Mouse (Mus musculus) CH12.LX (cell line): ENCODE data around the gene Zfp626. TPM values are rescaled to one million over a fixed set of nuclear protein-coding genes. Genes with fewer than 3 reads are reported as not detected.
"Not testable (repeated sequence)": the region's sequence is repeated elsewhere in the genome, so short reads cannot be mapped to it uniquely, and the experiment has no call there.

ENCODE experiments used
- DNase-seq: peaks from one replicate; pipeline ENCODE4 v3.0.0-alpha.2; 2013; ENCODE audit errors: extremely low read depth
- H3K27ac ChIP-seq: 2 replicates; pipeline ENCODE4 v1.5.1; 2012; ENCODE audit warnings: low read depth, mild to moderate bottlenecking, control low read depth, moderate library complexity; ENCODE audit not compliant: insufficient read depth
- H3K27me3 ChIP-seq: replicated peaks from 2 replicates; pipeline ENCODE3; 2012; ENCODE audit warnings: inconsistent platforms
- H3K36me3 ChIP-seq, 2 experiments: replicated peaks in 1 of 2; 2 replicates each; pipeline versions ENCODE3 to v1.6.1; 2012; ENCODE audit warnings: inconsistent platforms in 1 of 2, low read length in 1 of 2, mild to moderate bottlenecking in 1 of 2, mixed read lengths in 1 of 2, moderate library complexity in 1 of 2; ENCODE audit not compliant: control insufficient read depth in 1 of 2, insufficient read depth in 1 of 2
- H3K4me1 ChIP-seq, 2 experiments: 2 replicates each; pipeline ENCODE4 v1.6.1; 2012; ENCODE audit warnings: inconsistent platforms in 1 of 2, moderate library complexity in 1 of 2; ENCODE audit not compliant: insufficient read depth in 2 of 2, control insufficient read depth in 1 of 2
- H3K4me2 ChIP-seq: 2 replicates; pipeline ENCODE4 v1.6.1; 2012; ENCODE audit warnings: low read depth, mild to moderate bottlenecking, control low read depth; ENCODE audit not compliant: poor library complexity, insufficient read depth, severe bottlenecking
- H3K4me3 ChIP-seq, 3 experiments: fragments of 150-350 bp in 1 of 3; sonication (generic) in 1 of 3; replicated peaks in 1 of 3; 2 replicates each; pipeline versions ENCODE3 to v1.5.1; 2011 to 2012; ENCODE audit warnings: low read depth in 2 of 3, low read length in 2 of 3, mild to moderate bottlenecking in 2 of 3, moderate library complexity in 2 of 3, control low read depth in 1 of 3, improper control_type of control experiment in 1 of 3, inconsistent platforms in 1 of 3, mixed read lengths in 1 of 3; ENCODE audit not compliant: poor library complexity in 1 of 3
- H3K79me2 ChIP-seq: replicated peaks from 2 replicates; pipeline ENCODE4 v1.6.1; 2012; ENCODE audit warnings: mild to moderate bottlenecking, moderate library complexity; ENCODE audit not compliant: control insufficient read depth, poor library complexity, insufficient read depth, severe bottlenecking; ENCODE audit errors: extremely low read depth
- H3K9ac ChIP-seq: 2 replicates; pipeline ENCODE4 v1.6.1; 2012; ENCODE audit warnings: low read depth, mild to moderate bottlenecking, control low read depth, moderate library complexity; ENCODE audit not compliant: insufficient read depth
- H3K9me3 ChIP-seq: replicated peaks from 2 replicates; pipeline ENCODE3; 2012; ENCODE audit warnings: low read length, inconsistent platforms, mixed read lengths
- BHLHE40 ChIP-seq: IDR thresholded peaks from 2 replicates; pipeline ENCODE4 v1.6.1; 2011; ENCODE audit warnings: mild to moderate bottlenecking, low read depth, low read length, improper control_type of control experiment
- CHD1 ChIP-seq: IDR thresholded peaks from 2 replicates; pipeline ENCODE4 v1.6.1; 2012; ENCODE audit warnings: low read depth, low read length, improper control_type of control experiment, inconsistent platforms
- CTCF ChIP-seq, 2 experiments: IDR thresholded peaks in 1 of 2; conservative IDR thresholded peaks in 1 of 2; 2 replicates each; pipeline ENCODE4 v1.5.1; 2011 to 2012; ENCODE audit warnings: low read depth in 2 of 2, low read length in 2 of 2, improper control_type of control experiment in 1 of 2, inconsistent platforms in 1 of 2, mild to moderate bottlenecking in 1 of 2, moderate library complexity in 1 of 2
- E2F4 ChIP-seq: IDR thresholded peaks from 2 replicates; pipeline ENCODE4 v1.6.1; 2011; ENCODE audit warnings: low read depth, low read length, improper control_type of control experiment; ENCODE audit not compliant: insufficient replicate concordance
- ELF1 ChIP-seq: IDR thresholded peaks from 2 replicates; pipeline ENCODE4 v1.6.1; 2014; ENCODE audit warnings: low read depth, mild to moderate bottlenecking, inconsistent platforms, low read length, improper control_type of control experiment
- ETS1 ChIP-seq: conservative IDR thresholded peaks from 2 replicates; pipeline ENCODE4 v1.6.1; 2012; ENCODE audit warnings: low read depth, mild to moderate bottlenecking, inconsistent platforms, low read length, improper control_type of control experiment, moderate library complexity
- GABPA ChIP-seq: IDR thresholded peaks from 2 replicates; pipeline ENCODE4 v1.6.1; 2012; ENCODE audit warnings: low read depth, low read length, improper control_type of control experiment, inconsistent platforms; ENCODE audit not compliant: insufficient replicate concordance
- HCFC1 ChIP-seq: IDR thresholded peaks from 2 replicates; pipeline ENCODE4 v1.6.1; 2012; ENCODE audit warnings: low read depth, mild to moderate bottlenecking, inconsistent platforms, low read length, improper control_type of control experiment
- JUND ChIP-seq: conservative IDR thresholded peaks from 2 replicates; pipeline ENCODE4 v1.6.1; 2011; ENCODE audit warnings: low read depth, low read length, improper control_type of control experiment
- MAX ChIP-seq: IDR thresholded peaks from 2 replicates; pipeline ENCODE4 v1.6.1; 2011; ENCODE audit warnings: low read length, improper control_type of control experiment
- MAZ ChIP-seq: IDR thresholded peaks from 2 replicates; pipeline ENCODE4 v1.6.1; 2012; ENCODE audit warnings: low read depth, mild to moderate bottlenecking, inconsistent platforms, low read length, improper control_type of control experiment, moderate library complexity
- MEF2A ChIP-seq: IDR thresholded peaks from 2 replicates; pipeline ENCODE4 v1.6.1; 2014; ENCODE audit warnings: low read depth, mild to moderate bottlenecking, inconsistent platforms, low read length, improper control_type of control experiment, borderline replicate concordance
- MXI1 ChIP-seq: IDR thresholded peaks from 2 replicates; pipeline ENCODE4 v1.6.1; 2011; ENCODE audit warnings: mild to moderate bottlenecking, low read depth, low read length, improper control_type of control experiment
- PAX5 ChIP-seq: IDR thresholded peaks from 2 replicates; pipeline ENCODE4 v1.6.1; 2012; ENCODE audit warnings: low read length, inconsistent platforms, mixed read lengths
- RAD21 ChIP-seq: IDR thresholded peaks from 2 replicates; pipeline ENCODE4 v1.6.1; 2011; ENCODE audit warnings: low read depth, mild to moderate bottlenecking, low read length, improper control_type of control experiment, moderate library complexity
- RCOR1 ChIP-seq: conservative IDR thresholded peaks from 2 replicates; pipeline ENCODE4 v1.6.1; 2012; ENCODE audit warnings: low read depth, mild to moderate bottlenecking, inconsistent platforms, low read length, improper control_type of control experiment
- SMC3 ChIP-seq: IDR thresholded peaks from 2 replicates; pipeline ENCODE4 v1.6.1; 2011; ENCODE audit warnings: low read depth, low read length, improper control_type of control experiment
- TCF12 ChIP-seq: IDR thresholded peaks from 2 replicates; pipeline ENCODE4 v1.6.1; 2014; ENCODE audit warnings: low read depth, mild to moderate bottlenecking, inconsistent platforms, low read length, improper control_type of control experiment
- UBTF ChIP-seq: IDR thresholded peaks from 2 replicates; pipeline ENCODE4 v1.6.1; 2012; ENCODE audit warnings: low read depth, mild to moderate bottlenecking, inconsistent platforms, low read length, improper control_type of control experiment, moderate library complexity
- USF1 ChIP-seq: IDR thresholded peaks from 2 replicates; pipeline ENCODE4 v1.6.1; 2014; ENCODE audit warnings: low read depth, mild to moderate bottlenecking, inconsistent platforms, low read length, improper control_type of control experiment
- USF2 ChIP-seq: conservative IDR thresholded peaks from 2 replicates; pipeline ENCODE4 v1.6.1; 2011; ENCODE audit warnings: low read depth, low read length, improper control_type of control experiment
- ZC3H11A ChIP-seq: IDR thresholded peaks from 2 replicates; pipeline ENCODE4 v1.6.1; 2012; ENCODE audit warnings: low read depth, mild to moderate bottlenecking, inconsistent platforms, low read length, improper control_type of control experiment
- ZKSCAN1 ChIP-seq: IDR thresholded peaks from 2 replicates; pipeline ENCODE4 v1.6.1; 2012; ENCODE audit warnings: low read depth, inconsistent platforms, low read length, improper control_type of control experiment, borderline replicate concordance
- ZNF384 ChIP-seq: IDR thresholded peaks from 2 replicates; pipeline ENCODE4 v1.6.1; 2012; ENCODE audit warnings: low read depth, low read length, improper control_type of control experiment, inconsistent platforms
- dilution Hi-C: fragments of 300-500 bp; cut with MboI; formaldehyde crosslinking; loops from 2 replicates; pipeline ENCODE4 v1.14.3; 2020; ENCODE audit warnings: low sequenced_read_pairs; ENCODE audit not compliant: extremely low pct_unique_long_range_greater_than_20kb, extremely low pct_ligation_motif_present
- in situ Hi-C: fragments of 300-500 bp; cut with MboI; formaldehyde crosslinking; loops from 3 replicates; pipeline ENCODE4 v1.14.3; 2019; ENCODE audit warnings: low sequenced_read_pairs, low pct_ligation_motif_present, low pct_unique_long_range_greater_than_20kb, mixed read lengths
- polyA plus RNA-seq: library from polyadenylated mRNA; unstranded; fragments of >175 nt; gene quantifications from 2 replicates; pipeline ENCODE4 v1.2.1, GENCODE M21; 2012; ENCODE audit warnings: low read depth; ENCODE audit not compliant: insufficient read length
- total RNA-seq, 2 experiments: library from RNA; depleted of rRNA; stranded (reverse); fragments of 300-350 nt in 1 of 2; fragments of >200 nt in 1 of 2; gene quantifications; 2 replicates each; pipeline ENCODE4 v1.2.3; 2012 to 2014

The Zfp626 gene
- total and polyA plus RNA-seq, 3 experiments = 3.6 to 6.5 (median 3.6) TPM

GRCm38 (mm10) chr7:27807305-27807704, 309 bp downstream of the Zfp626 start:
- H3K27ac ChIP-seq, H3K4me2 ChIP-seq, DNase-seq, H3K4me3 ChIP-seq, in situ Hi-C loops, H3K9me3 ChIP-seq, H3K9ac ChIP-seq, dilution Hi-C loops, H3K79me2 ChIP-seq, H3K27me3 ChIP-seq: not testable (repeated sequence)
- H3K36me3 ChIP-seq = peaks cover 43 to 48% of the 10 kb centered on the region in 2 experiments
- H3K4me1 ChIP-seq = peaks cover 2 to 11% of the 10 kb centered on the region in 2 experiments; a peak in 2 of 4 replicates

- Histone ChIP-seq H3K9ac (no peak overlapping the region), H3K36me3 (peaks cover 25 to 51% of the 10 kb centered on the region in 2 experiments), H3K4me3 (no peak overlapping the region), H3K9me3 (no peaks in the 10 kb centered on the region), H3K4me1 (no peaks in the 10 kb centered on the region), H3K4me2 (no peak overlapping the region), H3K27ac (no peak overlapping the region), H3K27me3 (no peaks in the 10 kb centered on the region), H3K79me2 (no peaks in the 10 kb centered on the region)
- dilution Hi-C loops (no loop called here), in situ Hi-C loops (no loop called here)
- no peak for DNase-seq
- TF ChIP-seq JUND (no peak), ZNF384 (no peak), GABPA (no peak), PAX5 (no peak), HCFC1 (no peak), CHD1 (no peak), E2F4 (no peak), ELF1 (no peak), CTCF (conservative IDR thresholded peaks at IDR 0.05 in 1 of 2, IDR thresholded peaks at IDR 0.05 in 1 of 2; ENCODE audit: low read depth in 2 of 2, low read length in 2 of 2) (no peak), USF1 (no peak), RAD21 (no peak), TCF12 (no peak)
Measured at GRCm38 (mm10) chr7:27818526-27819110, 11.6 kb downstream of the Zfp626 start.

GRCm38 (mm10) chr7:27822611-27823010, 15.6 kb downstream of the Zfp626 start:
- peaks cover 4% of the 10 kb centered on the region for H3K9me3 ChIP-seq
- peaks cover 16 to 35% of the 10 kb centered on the region in 2 experiments for H3K36me3 ChIP-seq
- TF ChIP-seq ELF1 (no peak), RCOR1 (no peak), ZNF384 (no peak), USF1 (no peak), SMC3 (no peak), ZKSCAN1 (no peak), MEF2A (no peak), CHD1 (no peak), BHLHE40 (no peak), MAX (no peak), MXI1 (no peak), MAZ (no peak), ZC3H11A (no peak), CTCF (conservative IDR thresholded peaks at IDR 0.05 in 1 of 2, IDR thresholded peaks at IDR 0.05 in 1 of 2; ENCODE audit: low read depth in 2 of 2, low read length in 2 of 2) (no peak), USF2 (no peak), GABPA (no peak), ETS1 (no peak), UBTF (no peak), HCFC1 (no peak)
- H3K4me1 ChIP-seq = no peaks in the 10 kb centered on the region
- in situ Hi-C loops (no loop called here), dilution Hi-C loops (no loop called here)
- H3K79me2 ChIP-seq = no peaks in the 10 kb centered on the region
- no peak overlapping the region for H3K27ac ChIP-seq
- no peak overlapping the region for H3K4me2 ChIP-seq
- H3K27me3 ChIP-seq = no peaks in the 10 kb centered on the region
- no peak for DNase-seq
- H3K9ac ChIP-seq = no peak overlapping the region
- no peak overlapping the region for H3K4me3 ChIP-seq
